In genomic region chr10:17385181-17385580, GRCm38 (mm10) we compare ENCODE assay signal across 12 mouse cellular contexts.
DNase-seq lines count a peak whose midpoint lies in the region; ATAC-seq and TF ChIP-seq lines count a peak whose summit lies in the region.
"Had no signal": no experiment of that assay in that cellular context is flagged by ENCODE, and none has a peak within 500 bp of the region (broad histone marks: within the 10 kb centered on the region; RNA-seq: fewer than 3 reads in every experiment).

No protein-coding gene starts in this region.

- no peak overlapping the region for H3K27ac ChIP-seq in layer of hippocampus, adult 2 months
- H3K27ac ChIP-seq in forebrain, embryonic 15.5 days (replicated peaks), result no peak overlapping the region
- H3K27ac ChIP-seq: liver, embryonic 15.5 days; neural tube, embryonic 13.5 days had no signal

- H3K4me1 ChIP-seq in forebrain, embryonic 15.5 days, result no peaks in the 10 kb centered on the region
- H3K4me1 ChIP-seq: liver, embryonic 15.5 days; neural tube, embryonic 13.5 days had no signal

- H3K79me2 ChIP-seq in myocyte (ENCODE audit: control insufficient read depth, insufficient read depth), result no peaks in the 10 kb centered on the region

- no peak overlapping the region for H3K9ac ChIP-seq in forebrain, embryonic 15.5 days (replicated peaks)
- H3K9ac ChIP-seq: liver, embryonic 15.5 days; neural tube, embryonic 13.5 days had no signal

- TF ChIP-seq CTCF in layer of hippocampus, adult 2 months (conservative IDR thresholded peaks at IDR 0.05), result no peak

- no peak overlapping the region for H3ac ChIP-seq in myocyte (ENCODE audit: control insufficient read depth, insufficient read length)

- DNase-seq in cerebellum, postnatal 14 days, result peak; percentile 10 to 14
- DNase-seq in cerebellum, adult 18-20 months, result no peak
- DNase-seq in urinary bladder, postnatal 14 days (ENCODE audit: low spot score), result peak; percentile 6
- no peak for DNase-seq in urinary bladder, adult 18-20 months (ENCODE audit: low spot score in 2 of 2)
- DNase-seq in gastrocnemius, postnatal 14 days, result peak; percentile 17
- DNase-seq in layer of hippocampus, adult 2 months (ENCODE audit: low spot score in 2 of 2), result no peak
- DNase-seq: thymus, adult 2 months had no signal

- no peaks in the 10 kb centered on the region for H3K9me3 ChIP-seq in forebrain, embryonic 15.5 days
- H3K9me3 ChIP-seq: liver, embryonic 15.5 days; neural tube, embryonic 13.5 days had no signal

- no peaks in the 10 kb centered on the region for H3K36me3 ChIP-seq in myocyte (ENCODE audit: control insufficient read depth, insufficient read depth)
- H3K36me3 ChIP-seq in forebrain, embryonic 15.5 days, result no peaks in the 10 kb centered on the region
- H3K36me3 ChIP-seq: liver, embryonic 15.5 days; neural tube, embryonic 13.5 days had no signal

- no peak overlapping the region for H3K4me3 ChIP-seq in myocyte
- no peak overlapping the region for H3K4me3 ChIP-seq in layer of hippocampus, adult 2 months
- H3K4me3 ChIP-seq in forebrain, embryonic 15.5 days, result no peak overlapping the region
- H3K4me3 ChIP-seq: liver, embryonic 15.5 days; neural tube, embryonic 13.5 days had no signal

- no peaks in the 10 kb centered on the region for H3K27me3 ChIP-seq in myocyte (ENCODE audit: control insufficient read depth, insufficient read depth, insufficient read length)
- no peaks in the 10 kb centered on the region for H3K27me3 ChIP-seq in forebrain, embryonic 15.5 days
- H3K27me3 ChIP-seq: liver, embryonic 15.5 days; neural tube, embryonic 13.5 days had no signal

- TF ChIP-seq POLR2A in myocyte (IDR thresholded peaks at IDR 0.05; ENCODE audit: insufficient read length, low read depth), result no peak

- intact Hi-C loops in gastrocnemius, postnatal 14 days (cut with DNase I; ENCODE audit: low total_unique reads), result no loop called here

- WGBS in forebrain, embryonic 15.5 days, result 38% methylated on average over 1 of the region's 1 CpGs

- peak overlapping the region; percentile 5 for H3K4me2 ChIP-seq in myocyte (ENCODE audit: low read depth)
- no peak overlapping the region for H3K4me2 ChIP-seq in forebrain, embryonic 15.5 days (replicated peaks)
- H3K4me2 ChIP-seq: liver, embryonic 15.5 days; neural tube, embryonic 13.5 days had no signal

- ATAC-seq in forebrain, embryonic 15.5 days (replicated peaks), result no peak
- ATAC-seq: inflammation-experienced regulatory T-cells, adult 6 months had no signal

TF ChIP-seq in myocyte, 11 proteins besides CTCF, POLR2A, EP300 and RAD21:
- TF ChIP-seq MAX (IDR thresholded peaks at IDR 0.05; ENCODE audit: low read depth) (no peak), CEBPB (IDR thresholded peaks at IDR 0.05; ENCODE audit: insufficient read depth, poor library complexity, severe bottlenecking) (peak; percentile 93), POLR2AphosphoS2 (IDR thresholded peaks at IDR 0.05; ENCODE audit: insufficient read length, low read depth) (no peak)

Comparison
In these comparisons a context has a peak if more than half of its experiments do, and no peak if none do; other contexts are left out.
1. DNase-seq: peak in cerebellum, postnatal 14 days (2 of 2), urinary bladder, postnatal 14 days (single experiment) and gastrocnemius, postnatal 14 days (single experiment); none in cerebellum, adult 18-20 months (0 of 2), urinary bladder, adult 18-20 months (0 of 2) and layer of hippocampus, adult 2 months (0 of 2).